Mouse (Mus musculus): Measurements from ENCODE around the gene Lcn12. TPM values are rescaled to one million over a fixed set of nuclear protein-coding genes. Genes with fewer than 3 reads are reported as not detected.

Lcn12 gene
- polyA plus RNA-seq, 1 experiment from 2014 or later, result not detected

GRCm38 (mm10) chr2:25452951-25453350 is 40.8 kb downstream of the Lcn12 start:
- no peak overlapping the region for H3K4me2 ChIP-seq
- 44% methylated on average over 1 of the region's 1 CpGs for WGBS (ENCODE audit: insufficient replicate concordance)
- no peaks in the 10 kb centered on the region for H3K27me3 ChIP-seq (replicated peaks)
- no peak overlapping the region for H3K27ac ChIP-seq
- H3K4me1 ChIP-seq, result peaks cover 13% of the 10 kb centered on the region
- no peaks in the 10 kb centered on the region for H3K36me3 ChIP-seq
- H3K4me3 ChIP-seq, result no peak overlapping the region
- H3K9me3 ChIP-seq (replicated peaks), result no peaks in the 10 kb centered on the region
- H3K9ac ChIP-seq, result no peak overlapping the region
- ATAC-seq, result no peak

- no peak overlapping the region for H3K27ac ChIP-seq
- H3K9ac ChIP-seq, result no peak overlapping the region
- WGBS (ENCODE audit: insufficient replicate concordance), result 61% methylated on average over 8 of the region's 8 CpGs
- H3K9me3 ChIP-seq (replicated peaks), result no peaks in the 10 kb centered on the region
- no peaks in the 10 kb centered on the region for H3K27me3 ChIP-seq (replicated peaks)
- no peak for ATAC-seq
- no peak overlapping the region for H3K4me2 ChIP-seq
- H3K4me1 ChIP-seq, result 0 out of 2 replicates have a peak, but pooled peaks cover under 1% of the 10 kb centered on the region
- H3K4me3 ChIP-seq, result no peak overlapping the region
- H3K36me3 ChIP-seq, result no peaks in the 10 kb centered on the region
Observed at GRCm38 (mm10) chr2:25450853-25451647, 42.7 kb downstream of the Lcn12 start.

- H3K4me2 ChIP-seq, result no peak overlapping the region
- 81% methylated on average over 14 of the region's 14 CpGs for WGBS (ENCODE audit: insufficient replicate concordance)
Observed at GRCm38 (mm10) chr2:25442682-25443081, 51.0 kb downstream of the Lcn12 start.

GRCm38 (mm10) chr2:25441067-25441466 is 52.6 kb downstream of the Lcn12 start:
- peaks cover 38% of the 10 kb centered on the region for H3K36me3 ChIP-seq
- no peaks in the 10 kb centered on the region for H3K9me3 ChIP-seq (replicated peaks)
- ATAC-seq, result no peak
- no peak overlapping the region for H3K4me2 ChIP-seq
- no peak overlapping the region for H3K27ac ChIP-seq
- H3K27me3 ChIP-seq (replicated peaks), result no peaks in the 10 kb centered on the region
- H3K9ac ChIP-seq, result no peak overlapping the region
- 78% methylated on average over 20 of the region's 20 CpGs for WGBS (ENCODE audit: insufficient replicate concordance)
- H3K4me3 ChIP-seq, result no peak overlapping the region
- peaks cover 5% of the 10 kb centered on the region; the same call in 1 of the 2 replicates for H3K4me1 ChIP-seq

More at GRCm38 (mm10) chr2:25442682-25443081, 51.0 kb downstream of the Lcn12 start:
- Histone ChIP-seq H3K9ac (no peak overlapping the region), H3K27ac (no peak overlapping the region), H3K9me3 (replicated peaks) (no peaks in the 10 kb centered on the region), H3K27me3 (replicated peaks) (no peaks in the 10 kb centered on the region), H3K4me3 (no peak overlapping the region), H3K4me1 (peaks cover 4% of the 10 kb centered on the region; the same call in 1 of the 2 replicates), H3K36me3 (peaks cover 32% of the 10 kb centered on the region)
- ATAC-seq, result no peak

Small RNAs within 50 kb of the gene (microRNA-seq; reads per million reads assigned to microRNA genes)
- not detected for gene Mir3087

Other genes with a start within 250 kb of the Lcn12 start
- 4.4 and 4.8 TPM in 2 replicates for gene AL732309.1, start 247.0 kb downstream of the Lcn12 start, polyA plus RNA-seq (2016; fragmentation: Nextera tagmentation; extraction: Ambion mirVana)
- 16.2 and 17.3 TPM in 2 replicates for gene Tmem203, start 238.5 kb downstream of the Lcn12 start, polyA plus RNA-seq (2016; fragmentation: Nextera tagmentation; extraction: Ambion mirVana)
- gene Tprn, start 231.3 kb downstream of the Lcn12 start, polyA plus RNA-seq (2016; fragmentation: Nextera tagmentation; extraction: Ambion mirVana), result 7.9 and 9.0 TPM in 2 replicates
- gene Ssna1, start 221.5 kb downstream of the Lcn12 start, polyA plus RNA-seq (2016; fragmentation: Nextera tagmentation; extraction: Ambion mirVana), result 164 and 179 TPM in 2 replicates
- 63.6 and 65.3 TPM in 2 replicates for gene Anapc2, start 221.4 kb downstream of the Lcn12 start, polyA plus RNA-seq (2016; fragmentation: Nextera tagmentation; extraction: Ambion mirVana)
- not detected in 2 replicates for gene Tmem210, start 205.8 kb downstream of the Lcn12 start, polyA plus RNA-seq (2016; fragmentation: Nextera tagmentation; extraction: Ambion mirVana)
- gene Lrrc26, start 204.0 kb downstream of the Lcn12 start, polyA plus RNA-seq (2016; fragmentation: Nextera tagmentation; extraction: Ambion mirVana), result not detected in 2 replicates
- gene Grin1, start 174.7 kb downstream of the Lcn12 start, polyA plus RNA-seq (2016; fragmentation: Nextera tagmentation; extraction: Ambion mirVana), result 0.24 and 0.41 TPM in 2 replicates
- 29.4 and 30.5 TPM in 2 replicates for gene Man1b1, start 161.6 kb downstream of the Lcn12 start, polyA plus RNA-seq (2016; fragmentation: Nextera tagmentation; extraction: Ambion mirVana)
- 11.2 TPM in 2 replicates for gene Dpp7, start 137.6 kb downstream of the Lcn12 start, polyA plus RNA-seq (2016; fragmentation: Nextera tagmentation; extraction: Ambion mirVana)
- gene Uap1l1, start 128.2 kb downstream of the Lcn12 start, polyA plus RNA-seq (2016; fragmentation: Nextera tagmentation; extraction: Ambion mirVana), result 13.5 and 14.0 TPM in 2 replicates
- 34.6 and 38.0 TPM in 2 replicates for gene Sapcd2, start 121.6 kb downstream of the Lcn12 start, polyA plus RNA-seq (2016; fragmentation: Nextera tagmentation; extraction: Ambion mirVana)
- gene Entpd2, start 98.0 kb downstream of the Lcn12 start, polyA plus RNA-seq (2016; fragmentation: Nextera tagmentation; extraction: Ambion mirVana), result 0.13 and 0.19 TPM in 2 replicates
- gene Npdc1, start 94.6 kb downstream of the Lcn12 start, polyA plus RNA-seq (2016; fragmentation: Nextera tagmentation; extraction: Ambion mirVana), result 5.3 and 5.6 TPM in 2 replicates
- 0.31 and 0.54 TPM in 2 replicates for gene Fut7, start 70.6 kb downstream of the Lcn12 start, polyA plus RNA-seq (2016; fragmentation: Nextera tagmentation; extraction: Ambion mirVana)
- 2.8 and 3.1 TPM in 2 replicates for gene Abca2, start 65.2 kb downstream of the Lcn12 start, polyA plus RNA-seq (2016; fragmentation: Nextera tagmentation; extraction: Ambion mirVana)
- 0.45 and 0.68 TPM in 2 replicates for gene Clic3, start 37.1 kb downstream of the Lcn12 start, polyA plus RNA-seq (2016; fragmentation: Nextera tagmentation; extraction: Ambion mirVana)
- gene Paxx, start 32.8 kb downstream of the Lcn12 start, polyA plus RNA-seq (2016; fragmentation: Nextera tagmentation; extraction: Ambion mirVana), result 9.1 and 11.4 TPM in 2 replicates
- 0.20 and 0.22 TPM in 2 replicates for gene Ptgds, start 23.9 kb downstream of the Lcn12 start, polyA plus RNA-seq (2016; fragmentation: Nextera tagmentation; extraction: Ambion mirVana)
- 39.9 and 42.7 TPM in 2 replicates for gene Fbxw5, start 6.8 kb upstream of the Lcn12 start, polyA plus RNA-seq (2016; fragmentation: Nextera tagmentation; extraction: Ambion mirVana)
- 17.4 and 18.8 TPM in 2 replicates for gene C8g, start 7.8 kb upstream of the Lcn12 start, polyA plus RNA-seq (2016; fragmentation: Nextera tagmentation; extraction: Ambion mirVana)
- 22.4 and 24.4 TPM in 2 replicates for gene Traf2, start 53.0 kb upstream of the Lcn12 start, polyA plus RNA-seq (2016; fragmentation: Nextera tagmentation; extraction: Ambion mirVana)
- 293 and 311 TPM in 2 replicates for gene Edf1, start 63.9 kb upstream of the Lcn12 start, polyA plus RNA-seq (2016; fragmentation: Nextera tagmentation; extraction: Ambion mirVana)
- gene Mamdc4, start 80.9 kb upstream of the Lcn12 start, polyA plus RNA-seq (2016; fragmentation: Nextera tagmentation; extraction: Ambion mirVana), result 0.38 and 0.45 TPM in 2 replicates
- 67.8 and 69.2 TPM in 2 replicates for gene Phpt1, start 81.3 kb upstream of the Lcn12 start, polyA plus RNA-seq (2016; fragmentation: Nextera tagmentation; extraction: Ambion mirVana)
- gene Ajm1, start 87.8 kb upstream of the Lcn12 start, polyA plus RNA-seq (2016; fragmentation: Nextera tagmentation; extraction: Ambion mirVana), result not detected in 2 replicates
- 41.8 and 42.9 TPM in 2 replicates for gene Rabl6, start 114.6 kb upstream of the Lcn12 start, polyA plus RNA-seq (2016; fragmentation: Nextera tagmentation; extraction: Ambion mirVana)
- gene Ccdc183, start 123.8 kb upstream of the Lcn12 start, polyA plus RNA-seq (2016; fragmentation: Nextera tagmentation; extraction: Ambion mirVana), result 0.14 and 0.28 TPM in 2 replicates
- gene Tmem141, start 128.1 kb upstream of the Lcn12 start, polyA plus RNA-seq (2016; fragmentation: Nextera tagmentation; extraction: Ambion mirVana), result 7.1 and 8.0 TPM in 2 replicates
- gene Fcna, start 134.1 kb upstream of the Lcn12 start, polyA plus RNA-seq (2016; fragmentation: Nextera tagmentation; extraction: Ambion mirVana), result 30.8 and 35.6 TPM in 2 replicates
- gene Lcn8, start 159.2 kb upstream of the Lcn12 start, polyA plus RNA-seq (2016; fragmentation: Nextera tagmentation; extraction: Ambion mirVana), result not detected in 2 replicates
- gene Lcn5, start 164.0 kb upstream of the Lcn12 start, polyA plus RNA-seq (2016; fragmentation: Nextera tagmentation; extraction: Ambion mirVana), result not detected in 2 replicates
- not detected in 2 replicates for gene Lcn6, start 182.9 kb upstream of the Lcn12 start, polyA plus RNA-seq (2016; fragmentation: Nextera tagmentation; extraction: Ambion mirVana)
- not detected in 2 replicates for gene Lcn10, start 188.8 kb upstream of the Lcn12 start, polyA plus RNA-seq (2016; fragmentation: Nextera tagmentation; extraction: Ambion mirVana)
- gene Obp2a, start 206.1 kb upstream of the Lcn12 start, polyA plus RNA-seq (2016; fragmentation: Nextera tagmentation; extraction: Ambion mirVana), result not detected in 2 replicates
- gene Bmyc, start 212.8 kb upstream of the Lcn12 start, polyA plus RNA-seq (2016; fragmentation: Nextera tagmentation; extraction: Ambion mirVana), result 21.7 and 21.8 TPM in 2 replicates
- gene Obp2b, start 243.1 kb upstream of the Lcn12 start, polyA plus RNA-seq (2016; fragmentation: Nextera tagmentation; extraction: Ambion mirVana), result not detected in 2 replicates

All from liver, embryonic 12.5 days (tissue).